Mouse (Mus musculus) limb, embryonic 11.5 days (tissue): ENCODE results near the gene Slc17a9. TPM values are rescaled to one million over a fixed set of nuclear protein-coding genes. Genes with fewer than 3 reads are reported as not detected.

ENCODE experiments used
- ATAC-seq: fragments of 200-750 bp; cut with Nextera tagmentation; 2 replicates; pipeline ENCODE4 v1.8.0; 2017; ENCODE audit warnings: low read depth; ENCODE audit not compliant: insufficient number of reproducible peaks, low FRiP score, low TSS enrichment
- DNase-seq: peaks from one replicate; pipeline ENCODE4 v3.0.0-alpha.2; 2015; ENCODE audit warnings: low spot score
- H3K27ac ChIP-seq: fragments of 300-500 bp; sonication (generic); replicated peaks from 2 replicates; pipeline ENCODE4 v1.5.1; 2014; ENCODE audit warnings: low read depth, mild to moderate bottlenecking, low read length
- H3K27me3 ChIP-seq: fragments of 300-500 bp; sonication (generic); 2 replicates; pipeline ENCODE4 v1.6.1; 2014; ENCODE audit warnings: mild to moderate bottlenecking, low read length, mixed read lengths; ENCODE audit not compliant: control insufficient read depth, insufficient read depth
- H3K36me3 ChIP-seq: fragments of 300-500 bp; sonication (generic); 2 replicates; pipeline ENCODE4 v1.6.1; 2014; ENCODE audit warnings: mild to moderate bottlenecking, low read length, moderate library complexity, mixed read lengths; ENCODE audit not compliant: control insufficient read depth, insufficient read depth
- H3K4me1 ChIP-seq: fragments of 300-500 bp; sonication (generic); 2 replicates; pipeline ENCODE4 v1.6.1; 2014; ENCODE audit warnings: low read length, mixed read lengths; ENCODE audit not compliant: control insufficient read depth, insufficient read depth
- H3K4me2 ChIP-seq: fragments of 300-500 bp; sonication (generic); 2 replicates; pipeline ENCODE4 v1.6.1; 2014; ENCODE audit warnings: low read depth, mild to moderate bottlenecking, moderate library complexity; ENCODE audit not compliant: severe bottlenecking
- H3K4me3 ChIP-seq: fragments of 300-500 bp; sonication (generic); 2 replicates; pipeline ENCODE4 v1.5.1; 2014; ENCODE audit warnings: low read depth, low read length
- H3K9ac ChIP-seq: fragments of 300-500 bp; sonication (generic); 2 replicates; pipeline ENCODE4 v1.6.1; 2014; ENCODE audit warnings: mild to moderate bottlenecking, low read length
- H3K9me3 ChIP-seq: fragments of 300-500 bp; sonication (generic); 2 replicates; pipeline ENCODE4 v1.6.1; 2016; ENCODE audit warnings: low read length; ENCODE audit not compliant: control insufficient read depth
- WGBS: fragments of 180-500 bp; shearing (Covaris S2); extraction: QIAGEN DNeasy Blood & Tissue Kit; methylation state at CpG from one replicate; pipeline ENCODE4 v1.1.7; 2014; 5-methylcytosine and 5-hydroxymethylcytosine counted together
- polyA plus RNA-seq: library from polyadenylated mRNA; unstranded; fragments of >200 nt; fragmentation: Nextera tagmentation; extraction: Ambion mirVana; gene quantifications from 2 replicates; pipeline ENCODE4 v1.2.1, GENCODE M21; 2014

Gene Slc17a9
- polyA plus RNA-seq, 1 experiment from 2014 or later: 0.45 TPM

- WGBS: 58% methylated on average over 5 of the region's 5 CpGs
- Histone ChIP-seq H3K4me2 (no peak overlapping the region), H3K9me3 (no peaks in the 10 kb centered on the region), H3K36me3 (no peaks in the 10 kb centered on the region), H3K27ac (no peak overlapping the region), H3K4me3 (no peak overlapping the region), H3K4me1 (no peaks in the 10 kb centered on the region), H3K27me3 (no peaks in the 10 kb centered on the region), H3K9ac (no peak overlapping the region)
- ATAC-seq (no peak), DNase-seq (no peak)
Measured at GRCm38 (mm10) chr2:180754976-180755688, 30.1 kb downstream of the Slc17a9 start.

DNA sequence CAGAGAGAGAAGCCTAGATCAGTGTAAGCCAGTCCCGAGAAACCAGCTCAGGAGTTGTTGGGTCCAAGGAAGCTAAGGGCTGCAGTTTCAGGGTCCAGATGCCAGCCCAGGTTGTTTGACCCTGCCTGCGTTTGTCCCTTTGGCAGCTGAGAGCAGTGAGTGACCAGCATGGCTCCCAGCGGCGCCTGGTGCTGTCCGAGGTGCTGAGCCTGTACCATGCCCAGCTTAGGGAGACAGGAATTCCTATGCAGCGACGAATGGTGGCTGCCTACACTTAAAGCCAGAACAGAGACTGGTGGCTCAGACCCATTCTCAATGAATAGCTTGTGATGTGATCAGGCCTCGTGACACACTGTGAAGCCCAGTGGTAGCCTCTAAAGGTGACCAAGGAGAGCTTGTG, 30.8 kb downstream of the Slc17a9 start:
- H3K4me3 ChIP-seq: no peak overlapping the region
- no peaks in the 10 kb centered on the region for H3K4me1 ChIP-seq
- ATAC-seq (peak; percentile 47; the same call in 1 of the 2 replicates), DNase-seq (peak; percentile 89)
- 3% methylated on average over 8 of the region's 8 CpGs for WGBS
- no peaks in the 10 kb centered on the region for H3K9me3 ChIP-seq
- H3K36me3 ChIP-seq: no peaks in the 10 kb centered on the region
- no peak overlapping the region for H3K27ac ChIP-seq
- H3K27me3 ChIP-seq: no peaks in the 10 kb centered on the region
- no peak overlapping the region for H3K9ac ChIP-seq
- H3K4me2 ChIP-seq: no peak overlapping the region

DNA sequence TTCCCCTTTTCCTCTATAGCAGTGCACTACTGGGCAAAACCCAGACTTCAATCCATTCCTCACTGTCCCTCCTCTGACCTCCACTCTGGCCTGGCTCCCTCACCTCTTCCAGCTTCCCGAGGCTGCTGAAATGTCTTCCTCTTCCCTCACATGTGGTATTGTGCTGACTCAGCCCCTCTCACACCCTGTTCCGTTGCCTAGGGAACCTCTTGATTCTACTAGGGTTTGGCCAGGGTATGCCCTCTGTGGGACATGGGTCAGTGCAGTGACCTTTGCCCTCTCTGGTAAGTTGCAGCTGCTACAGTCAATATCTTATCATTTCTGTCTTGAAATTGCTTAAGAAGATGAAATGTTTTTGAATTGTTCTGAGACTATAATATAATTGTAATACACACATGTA, 31.7 kb downstream of the Slc17a9 start:
- DNase-seq (no peak), ATAC-seq (no peak)
- Histone ChIP-seq H3K27me3 (no peaks in the 10 kb centered on the region), H3K4me2 (no peak overlapping the region), H3K9ac (no peak overlapping the region), H3K4me3 (no peak overlapping the region), H3K9me3 (no peaks in the 10 kb centered on the region), H3K27ac (no peak overlapping the region), H3K4me1 (no peaks in the 10 kb centered on the region), H3K36me3 (no peaks in the 10 kb centered on the region)
- 40% methylated on average over 2 of the region's 2 CpGs for WGBS

- 55% methylated on average over 15 of the region's 15 CpGs for WGBS
- ATAC-seq: no peak
- Histone ChIP-seq H3K9me3 (no peaks in the 10 kb centered on the region), H3K4me3 (no peak overlapping the region), H3K36me3 (no peaks in the 10 kb centered on the region), H3K4me2 (no peak overlapping the region), H3K27ac (no peak overlapping the region), H3K4me1 (no peaks in the 10 kb centered on the region), H3K9ac (no peak overlapping the region), H3K27me3 (no peaks in the 10 kb centered on the region)
- no peak for DNase-seq
Measured at GRCm38 (mm10) chr2:180758513-180759263, 33.6 kb downstream of the Slc17a9 start.

DNA sequence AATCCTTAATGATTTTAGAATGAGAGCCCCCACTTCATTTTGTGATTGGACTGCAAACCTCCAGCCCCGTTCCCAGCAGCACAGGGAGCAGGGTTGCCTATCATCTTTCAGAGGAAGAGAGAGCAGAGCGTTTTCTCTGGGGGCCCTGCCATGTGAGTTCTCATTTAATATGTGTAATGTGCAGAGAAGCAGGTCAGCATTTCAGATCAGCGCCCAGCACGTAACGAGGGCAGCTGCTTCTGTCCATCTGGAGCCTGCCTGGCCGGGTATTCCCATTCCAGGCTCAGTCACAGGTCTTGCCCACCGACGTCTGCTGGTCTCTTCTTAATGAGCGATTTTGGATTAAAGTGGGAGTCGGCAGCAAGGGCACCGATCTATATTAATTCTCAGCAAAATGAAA, 39.9 kb downstream of the Slc17a9 start:
- Histone ChIP-seq H3K27ac (no peak overlapping the region), H3K27me3 (no peaks in the 10 kb centered on the region), H3K4me2 (no peak overlapping the region), H3K9ac (no peak overlapping the region), H3K4me3 (no peak overlapping the region), H3K4me1 (no peaks in the 10 kb centered on the region), H3K36me3 (no peaks in the 10 kb centered on the region), H3K9me3 (no peaks in the 10 kb centered on the region)
- DNase-seq (no peak), ATAC-seq (no peak)
- WGBS: 72% methylated on average over 11 of the region's 11 CpGs

- no peaks in the 10 kb centered on the region for H3K9me3 ChIP-seq
- ATAC-seq (no peak), DNase-seq (no peak)
- H3K27me3 ChIP-seq: no peaks in the 10 kb centered on the region
- WGBS: 78% methylated on average over 7 of the region's 7 CpGs
- H3K27ac ChIP-seq: no peak overlapping the region
- no peaks in the 10 kb centered on the region for H3K36me3 ChIP-seq
- no peak overlapping the region for H3K4me2 ChIP-seq
- H3K4me1 ChIP-seq: no peaks in the 10 kb centered on the region
- no peak overlapping the region for H3K4me3 ChIP-seq
- H3K9ac ChIP-seq: no peak overlapping the region
Measured at GRCm38 (mm10) chr2:180765713-180766112, 40.6 kb downstream of the Slc17a9 start.

DNA sequence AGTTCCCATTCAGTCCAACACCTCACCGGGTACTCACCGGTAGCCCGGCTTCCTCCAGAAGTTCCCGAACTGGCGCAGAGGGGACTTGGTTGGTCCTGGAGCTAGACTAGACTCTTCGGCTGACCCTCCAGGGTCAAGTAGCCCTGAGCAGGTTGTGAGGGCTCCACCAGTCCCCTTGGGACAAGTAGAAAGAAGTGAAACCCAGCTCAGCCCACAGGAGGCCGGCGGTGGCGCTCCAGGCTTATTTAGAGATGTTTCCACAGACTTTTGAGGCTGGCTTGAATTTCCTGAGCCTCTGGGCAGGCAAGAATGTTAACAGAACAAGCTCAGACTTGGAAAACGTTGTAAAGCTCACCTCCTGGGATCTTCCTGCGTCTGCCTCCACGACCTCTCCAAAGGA, 50.2 kb downstream of the Slc17a9 start:
- Histone ChIP-seq H3K27me3 (peaks cover 75% of the 10 kb centered on the region), H3K9me3 (no peaks in the 10 kb centered on the region), H3K4me3 (no peak overlapping the region), H3K27ac (no peak overlapping the region), H3K4me1 (no peaks in the 10 kb centered on the region), H3K9ac (no peak overlapping the region), H3K4me2 (no peak overlapping the region), H3K36me3 (no peaks in the 10 kb centered on the region)
- no peak for ATAC-seq
- WGBS: 4% methylated on average over 12 of the region's 12 CpGs
- DNase-seq: peak; percentile 40

- Histone ChIP-seq H3K9ac (no peak overlapping the region), H3K27ac (no peak overlapping the region), H3K9me3 (no peaks in the 10 kb centered on the region), H3K4me1 (no peaks in the 10 kb centered on the region), H3K36me3 (no peaks in the 10 kb centered on the region), H3K4me3 (no peak overlapping the region), H3K4me2 (no peak overlapping the region), H3K27me3 (peaks cover 75% of the 10 kb centered on the region)
- 4% methylated on average over 15 of the region's 15 CpGs for WGBS
- no peak for ATAC-seq
- no peak for DNase-seq
Measured at GRCm38 (mm10) chr2:180775641-180776040, 50.6 kb downstream of the Slc17a9 start.
